Mouse (Mus musculus): ENCODE measurements around the gene Dusp16.

Gene Dusp16

GRCm38 (mm10) chr6:134804736-134805277 is 12.4 kb upstream of the Dusp16 start:
- TF ChIP-seq GATA4 (IDR thresholded peaks at IDR 0.05; ENCODE audit: insufficient replicate concordance, low read length): no peak

DNA sequence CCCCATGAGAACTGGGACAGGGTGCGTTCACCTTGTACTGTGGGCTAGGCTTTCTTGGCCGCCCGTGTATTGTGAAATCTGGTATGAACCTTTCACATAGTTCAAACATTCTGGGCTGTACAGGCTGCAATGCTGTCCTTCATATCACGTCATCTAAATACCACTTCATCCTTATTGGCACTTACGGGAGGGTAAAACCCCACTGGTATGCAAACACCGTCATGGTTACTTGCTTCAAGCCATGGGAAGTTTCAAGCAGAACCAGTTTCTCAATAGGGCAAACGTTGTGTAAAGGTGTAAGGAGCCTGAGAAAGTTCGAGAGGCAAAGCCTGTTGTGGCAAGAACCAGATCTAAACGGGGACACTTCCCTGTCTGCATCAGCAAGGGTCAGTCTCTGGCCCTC is 10.2 kb upstream of the Dusp16 start:
- no peak; the same call in 1 of the 2 replicates for TF ChIP-seq GATA4 (IDR thresholded peaks at IDR 0.05; ENCODE audit: insufficient replicate concordance, low read length)

DNA sequence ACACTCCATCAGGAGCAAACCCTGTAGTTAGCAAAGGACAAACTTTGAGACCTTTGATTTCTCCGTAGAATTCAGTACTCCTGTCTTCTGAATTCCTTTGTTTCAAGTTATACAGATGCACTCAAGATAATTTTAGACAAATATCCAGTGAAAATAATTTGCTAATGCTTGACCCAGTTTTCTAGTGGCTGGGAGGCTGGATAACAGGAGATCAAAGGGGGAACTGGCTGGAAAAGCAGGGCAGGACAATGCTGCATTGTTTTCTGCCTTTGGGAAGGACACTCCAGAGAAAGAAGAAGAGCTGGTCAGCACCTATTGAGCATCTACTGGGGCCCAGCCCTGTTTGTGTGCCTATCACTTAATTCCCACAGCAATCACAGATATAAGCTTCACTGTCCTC is 9.1 kb upstream of the Dusp16 start:
- TF ChIP-seq GATA4 (IDR thresholded peaks at IDR 0.05; ENCODE audit: insufficient replicate concordance, low read length): no peak

DNA sequence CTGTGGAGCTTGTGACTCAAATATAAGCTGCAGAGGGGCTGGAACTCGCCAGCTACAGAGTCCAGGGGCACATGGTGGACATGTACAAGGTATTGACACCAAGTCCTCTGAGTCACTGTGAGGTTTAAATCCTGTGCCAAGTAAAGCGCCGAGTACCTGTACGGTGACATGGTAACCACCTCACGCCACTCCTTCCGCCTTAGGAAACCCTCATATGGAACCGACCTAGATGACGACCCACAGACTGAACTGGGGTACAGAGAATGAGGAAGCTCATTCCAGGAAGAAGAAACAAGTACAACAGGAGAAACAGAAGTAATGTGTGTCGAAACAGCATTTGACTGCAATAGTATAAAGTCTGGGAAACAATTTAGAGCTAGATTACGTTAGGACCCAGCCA is 3.9 kb upstream of the Dusp16 start:
- TF ChIP-seq GATA4 (IDR thresholded peaks at IDR 0.05; ENCODE audit: insufficient replicate concordance, low read length): no peak

DNA sequence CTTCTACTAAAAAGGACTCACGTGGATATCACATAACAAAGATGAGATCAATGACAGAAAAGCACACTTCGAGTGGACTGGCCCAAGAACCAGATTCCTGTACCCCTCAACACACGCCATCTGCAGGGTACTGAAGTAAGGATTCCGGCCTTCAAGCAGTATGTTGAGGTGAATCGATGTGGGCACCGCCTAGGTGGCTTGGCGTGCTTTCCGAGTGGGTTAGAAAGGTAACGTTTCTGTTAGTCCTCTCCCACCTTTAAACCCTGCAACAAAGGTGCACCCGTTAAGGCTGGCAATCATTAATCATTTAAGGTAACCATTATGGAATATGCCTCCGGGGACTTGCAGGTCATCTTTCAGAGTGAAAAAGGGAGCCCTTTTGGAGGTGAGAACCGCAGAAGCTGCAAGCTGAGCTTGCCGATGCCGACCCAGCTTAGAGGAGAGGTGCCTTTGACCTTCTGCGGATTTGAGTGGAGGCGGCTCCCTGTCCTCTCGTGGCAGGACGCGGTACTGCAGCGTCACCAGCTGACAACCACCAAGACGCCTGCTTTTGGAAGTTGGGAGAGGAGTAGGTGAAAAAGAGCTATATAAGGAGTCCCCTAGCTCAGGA is 1.6 kb upstream of the Dusp16 start:
- no peak for TF ChIP-seq GATA4 (IDR thresholded peaks at IDR 0.05; ENCODE audit: insufficient replicate concordance, low read length)

- no peak for TF ChIP-seq GATA4 (IDR thresholded peaks at IDR 0.05; ENCODE audit: insufficient replicate concordance, low read length)
These were observed 801 bp upstream of the Dusp16 start for GRCm38 (mm10) chr6:134793046-134793806.

GRCm38 (mm10) chr6:134791251-134792118 is 940 bp downstream of the Dusp16 start:
- TF ChIP-seq GATA4 (IDR thresholded peaks at IDR 0.05; ENCODE audit: insufficient replicate concordance, low read length): no peak; the same call in 1 of the 2 replicates

- no peak for TF ChIP-seq GATA4 (IDR thresholded peaks at IDR 0.05; ENCODE audit: insufficient replicate concordance, low read length)
These were observed 3.3 kb downstream of the Dusp16 start for GRCm38 (mm10) chr6:134789100-134789499.

DNA sequence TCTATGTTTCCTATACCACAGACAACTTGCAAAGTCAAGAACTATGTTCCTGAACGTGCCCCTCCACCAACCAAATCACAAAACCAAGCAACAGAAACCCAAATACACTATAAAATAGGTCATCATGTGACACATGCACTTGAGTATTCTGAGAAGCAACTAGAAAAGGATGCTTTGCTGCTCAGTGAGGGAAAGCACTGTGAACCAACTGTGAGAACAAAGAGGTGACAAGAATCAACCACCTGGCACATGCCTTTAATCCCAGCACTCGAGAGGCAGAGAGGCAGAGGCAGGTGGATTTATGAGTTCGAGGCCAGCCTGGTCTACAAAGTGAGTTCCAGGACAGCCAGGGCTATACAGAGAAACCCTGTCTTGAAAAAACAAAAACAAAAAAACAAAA is 6.0 kb downstream of the Dusp16 start:
- TF ChIP-seq GATA4 (IDR thresholded peaks at IDR 0.05; ENCODE audit: insufficient replicate concordance, low read length): no peak

DNA sequence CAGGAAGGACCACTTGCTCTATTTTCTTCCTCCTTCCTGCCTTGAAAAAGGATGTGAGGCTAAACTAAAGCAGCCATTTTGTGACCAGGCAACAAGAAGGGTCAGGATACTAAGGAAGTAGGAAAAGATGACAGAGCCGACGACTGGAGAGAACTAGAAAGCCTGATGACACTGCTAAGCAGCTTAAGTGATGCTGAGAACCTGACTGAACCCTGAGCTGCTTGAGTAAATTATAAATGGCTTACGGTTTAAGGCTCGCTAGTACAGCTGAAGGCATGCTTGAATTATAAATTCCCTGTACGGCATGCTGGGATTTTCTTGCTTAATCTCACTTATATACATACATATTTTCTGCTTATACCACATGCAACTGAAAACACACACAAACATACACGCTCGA is 9.5 kb downstream of the Dusp16 start:
- TF ChIP-seq GATA4 (IDR thresholded peaks at IDR 0.05; ENCODE audit: insufficient replicate concordance, low read length): no peak

- TF ChIP-seq GATA4 (IDR thresholded peaks at IDR 0.05; ENCODE audit: insufficient replicate concordance, low read length): no peak
These were observed 10.9 kb downstream of the Dusp16 start for GRCm38 (mm10) chr6:134781494-134781913.

- no peak for TF ChIP-seq GATA4 (IDR thresholded peaks at IDR 0.05; ENCODE audit: insufficient replicate concordance, low read length)
These were observed 12.4 kb downstream of the Dusp16 start for GRCm38 (mm10) chr6:134780024-134780423.

- no peak for TF ChIP-seq GATA4 (IDR thresholded peaks at IDR 0.05; ENCODE audit: insufficient replicate concordance, low read length)
These were observed 18.5 kb downstream of the Dusp16 start for GRCm38 (mm10) chr6:134773961-134774360.

- no peak for TF ChIP-seq GATA4 (IDR thresholded peaks at IDR 0.05; ENCODE audit: insufficient replicate concordance, low read length)
These were observed 19.0 kb downstream of the Dusp16 start for GRCm38 (mm10) chr6:134773292-134773893.

DNA sequence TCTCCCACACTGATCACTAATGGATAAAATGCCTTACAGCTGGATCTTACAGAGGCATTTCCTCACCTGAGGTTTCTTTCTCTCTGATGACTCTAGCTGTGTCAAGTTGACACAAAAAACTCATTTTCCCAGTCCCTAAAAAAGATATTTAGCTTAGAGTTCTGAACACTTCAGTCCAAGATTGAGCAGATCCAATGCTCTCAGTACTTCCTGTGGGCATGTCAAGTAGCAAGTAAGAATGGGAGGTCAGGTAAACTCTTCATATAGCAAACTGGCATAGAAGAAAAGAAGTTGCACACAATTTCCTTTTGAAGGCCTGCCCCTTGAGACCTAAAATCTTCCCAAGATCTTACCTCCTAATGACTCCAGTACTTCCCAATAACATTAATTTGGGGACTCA is 22.1 kb downstream of the Dusp16 start:
- TF ChIP-seq GATA4 (IDR thresholded peaks at IDR 0.05; ENCODE audit: insufficient replicate concordance, low read length): no peak
